Mouse (Mus musculus): Measurements from ENCODE around the gene Fgfr2. TPM values are rescaled to one million over a fixed set of nuclear protein-coding genes. Genes with fewer than 3 reads are reported as not detected.

Gene Fgfr2
- total RNA-seq, 1 experiment = 37.5 TPM

DNA sequence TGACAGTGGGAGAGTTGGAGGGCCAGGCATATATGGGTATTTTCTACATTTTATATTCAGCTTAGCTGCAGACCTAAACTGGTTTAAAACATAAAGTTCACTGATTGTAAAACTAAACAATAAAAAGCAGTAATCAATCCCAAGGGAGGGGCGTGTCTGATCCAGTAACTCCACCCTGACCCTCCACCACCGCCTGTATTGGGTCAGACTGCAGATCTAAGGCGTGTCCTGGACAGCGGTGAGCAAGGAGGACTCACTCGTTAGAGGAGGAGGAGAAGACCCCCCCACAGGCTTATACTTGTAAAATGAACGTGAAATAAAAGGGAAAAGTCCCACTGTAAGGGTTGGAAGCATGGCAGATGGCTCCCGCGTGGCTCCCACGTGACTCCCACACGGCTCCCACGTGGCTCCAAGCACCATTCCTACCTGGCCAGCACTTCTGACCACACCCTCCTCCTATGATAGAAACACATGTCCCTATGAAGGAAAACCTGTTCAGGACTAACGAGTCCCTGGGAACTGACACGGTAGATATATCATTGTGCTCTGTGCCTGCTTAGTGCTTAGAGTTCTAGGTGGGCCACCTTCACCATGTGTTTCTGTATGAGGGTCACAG, 2131.9 kb downstream of the Fgfr2 start:
- Histone ChIP-seq H3K9ac (ENCODE audit: insufficient read depth, low read depth, low read length, poor library complexity, severe bottlenecking) (no peak overlapping the region), H3K36me3 (ENCODE audit: control insufficient read depth, insufficient read depth, low read length, poor library complexity, severe bottlenecking) (no peaks in the 10 kb centered on the region), H3K4me1 (ENCODE audit: control insufficient read depth in 2 of 2, insufficient read depth in 2 of 2, low read length in 2 of 2, poor library complexity in 1 of 2) (peaks cover 0 to 2% of the 10 kb centered on the region in 2 experiments; a peak in 2 of 4 replicates), H3K27ac (ENCODE audit: insufficient read depth, low read depth, low read length, poor library complexity, severe bottlenecking) (no peak overlapping the region), H3K4me3 (ENCODE audit: insufficient read depth in 1 of 2, low read depth in 1 of 2, low read length in 2 of 2, poor library complexity in 1 of 2, severe bottlenecking in 1 of 2) (no peak overlapping the region), H3K9me3 (ENCODE audit: control insufficient read depth, insufficient read depth, low read depth, low read length) (no peaks in the 10 kb centered on the region)
- TF ChIP-seq HCFC1 (IDR thresholded peaks at IDR 0.05; ENCODE audit: borderline replicate concordance, insufficient read depth, low read length) = no peak
- no peak for TF ChIP-seq MAFK (IDR thresholded peaks at IDR 0.05; ENCODE audit: insufficient read depth, low read depth, low read length)
- in situ Hi-C loops (cut with MboI; ENCODE audit: low sequenced_read_pairs in 2 of 2, unreplicated experiment in 2 of 2) = no loop called here
- DNase-seq (ENCODE audit: low read depth, low spot score) = no peak

DNA sequence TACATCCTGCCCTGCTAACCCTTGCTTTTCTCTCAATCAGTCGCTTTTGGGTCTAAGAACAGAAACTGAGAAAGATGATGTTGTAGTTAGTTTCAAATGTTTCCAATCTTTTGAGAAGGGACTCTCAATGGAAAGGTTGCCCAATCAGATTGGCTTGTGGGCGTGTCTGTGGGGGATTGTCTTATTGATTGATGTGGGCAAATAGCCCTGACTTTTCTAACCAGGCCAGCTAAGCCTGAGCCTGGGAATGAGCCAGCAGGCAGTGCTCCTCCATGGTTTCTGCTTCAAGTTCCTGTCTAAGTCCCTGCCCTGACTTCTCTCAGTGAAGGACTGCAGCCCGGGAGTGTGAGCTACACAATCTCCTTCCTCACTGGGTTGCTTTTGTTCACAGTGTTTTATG, 2133.8 kb downstream of the Fgfr2 start:
- Histone ChIP-seq H3K4me1 (ENCODE audit: control insufficient read depth in 2 of 2, insufficient read depth in 2 of 2, low read length in 2 of 2, poor library complexity in 1 of 2) (peaks cover 0 to 2% of the 10 kb centered on the region in 2 experiments; a peak in 1 of 4 replicates), H3K4me3 (ENCODE audit: insufficient read depth in 1 of 2, low read depth in 1 of 2, low read length in 2 of 2, poor library complexity in 1 of 2, severe bottlenecking in 1 of 2) (no peak overlapping the region), H3K36me3 (ENCODE audit: control insufficient read depth, insufficient read depth, low read length, poor library complexity, severe bottlenecking) (no peaks in the 10 kb centered on the region), H3K9ac (ENCODE audit: insufficient read depth, low read depth, low read length, poor library complexity, severe bottlenecking) (no peak overlapping the region), H3K9me3 (ENCODE audit: control insufficient read depth, insufficient read depth, low read depth, low read length) (no peaks in the 10 kb centered on the region), H3K27ac (ENCODE audit: insufficient read depth, low read depth, low read length, poor library complexity, severe bottlenecking) (no peak overlapping the region)
- in situ Hi-C loops (cut with MboI; ENCODE audit: low sequenced_read_pairs in 2 of 2, unreplicated experiment in 2 of 2) = no loop called here
- no peak for DNase-seq (ENCODE audit: low read depth, low spot score)
- TF ChIP-seq MAFK (IDR thresholded peaks at IDR 0.05; ENCODE audit: insufficient read depth, low read depth, low read length) (no peak), CHD2 (IDR thresholded peaks at IDR 0.05; ENCODE audit: low read depth, low read length) (no peak), ZNF384 (IDR thresholded peaks at IDR 0.05; ENCODE audit: low read depth, low read length) (no peak), ZC3H11A (IDR thresholded peaks at IDR 0.05; ENCODE audit: borderline replicate concordance, low read depth, low read length) (no peak), HCFC1 (IDR thresholded peaks at IDR 0.05; ENCODE audit: borderline replicate concordance, insufficient read depth, low read length) (no peak)

- H3K9ac ChIP-seq (ENCODE audit: insufficient read depth, low read depth, low read length, poor library complexity, severe bottlenecking) = no peak overlapping the region
- in situ Hi-C loops (cut with MboI; ENCODE audit: low sequenced_read_pairs in 2 of 2, unreplicated experiment in 2 of 2) = no loop called here
Observed at GRCm38 (mm10) chr7:130988146-130988545, 2135.0 kb downstream of the Fgfr2 start.

GRCm38 (mm10) chr7:130985716-130986115, 2137.4 kb downstream of the Fgfr2 start:
- TF ChIP-seq MAFK (IDR thresholded peaks at IDR 0.05; ENCODE audit: insufficient read depth, low read depth, low read length) = no peak
- TF ChIP-seq CHD2 (IDR thresholded peaks at IDR 0.05; ENCODE audit: low read depth, low read length) = no peak
- no peak for TF ChIP-seq ZC3H11A (IDR thresholded peaks at IDR 0.05; ENCODE audit: borderline replicate concordance, low read depth, low read length)
- TF ChIP-seq HCFC1 (IDR thresholded peaks at IDR 0.05; ENCODE audit: borderline replicate concordance, insufficient read depth, low read length) = no peak
- no peak for TF ChIP-seq ZNF384 (IDR thresholded peaks at IDR 0.05; ENCODE audit: low read depth, low read length)
- in situ Hi-C loops (cut with MboI; ENCODE audit: low sequenced_read_pairs in 2 of 2, unreplicated experiment in 2 of 2) = no loop called here
- H3K27ac ChIP-seq (ENCODE audit: insufficient read depth, low read depth, low read length, poor library complexity, severe bottlenecking) = no peak overlapping the region
- H3K4me1 ChIP-seq (ENCODE audit: control insufficient read depth in 2 of 2, insufficient read depth in 2 of 2, low read length in 2 of 2, poor library complexity in 1 of 2) = peaks cover 0 to 10% of the 10 kb centered on the region in 2 experiments; a peak in 3 of 4 replicates
- DNase-seq (ENCODE audit: low read depth, low spot score) = no peak
- no peak overlapping the region for H3K9ac ChIP-seq (ENCODE audit: insufficient read depth, low read depth, low read length, poor library complexity, severe bottlenecking)
- no peaks in the 10 kb centered on the region for H3K9me3 ChIP-seq (ENCODE audit: control insufficient read depth, insufficient read depth, low read depth, low read length)
- no peak overlapping the region for H3K4me3 ChIP-seq (ENCODE audit: insufficient read depth in 1 of 2, low read depth in 1 of 2, low read length in 2 of 2, poor library complexity in 1 of 2, severe bottlenecking in 1 of 2)
- no peaks in the 10 kb centered on the region for H3K36me3 ChIP-seq (ENCODE audit: control insufficient read depth, insufficient read depth, low read length, poor library complexity, severe bottlenecking)

More at GRCm38 (mm10) chr7:130988146-130988545, 2135.0 kb downstream of the Fgfr2 start:
- no peak for TF ChIP-seq CHD2 (IDR thresholded peaks at IDR 0.05; ENCODE audit: low read depth, low read length)
- no peak for TF ChIP-seq MAFK (IDR thresholded peaks at IDR 0.05; ENCODE audit: insufficient read depth, low read depth, low read length)
- TF ChIP-seq HCFC1 (IDR thresholded peaks at IDR 0.05; ENCODE audit: borderline replicate concordance, insufficient read depth, low read length) = no peak
- no peak for TF ChIP-seq ZC3H11A (IDR thresholded peaks at IDR 0.05; ENCODE audit: borderline replicate concordance, low read depth, low read length)
- no peak for TF ChIP-seq ZNF384 (IDR thresholded peaks at IDR 0.05; ENCODE audit: low read depth, low read length)
- peaks cover 0 to 2% of the 10 kb centered on the region in 2 experiments; a peak in 1 of 4 replicates for H3K4me1 ChIP-seq (ENCODE audit: control insufficient read depth in 2 of 2, insufficient read depth in 2 of 2, low read length in 2 of 2, poor library complexity in 1 of 2)
- no peaks in the 10 kb centered on the region for H3K9me3 ChIP-seq (ENCODE audit: control insufficient read depth, insufficient read depth, low read depth, low read length)
- H3K36me3 ChIP-seq (ENCODE audit: control insufficient read depth, insufficient read depth, low read length, poor library complexity, severe bottlenecking) = no peaks in the 10 kb centered on the region
- no peak overlapping the region for H3K4me3 ChIP-seq (ENCODE audit: insufficient read depth in 1 of 2, low read depth in 1 of 2, low read length in 2 of 2, poor library complexity in 1 of 2, severe bottlenecking in 1 of 2)
- H3K27ac ChIP-seq (ENCODE audit: insufficient read depth, low read depth, low read length, poor library complexity, severe bottlenecking) = no peak overlapping the region
- no peak for DNase-seq (ENCODE audit: low read depth, low spot score)
